Mouse (Mus musculus): ENCODE results near the gene Wfdc18. TPM values are rescaled to one million over a fixed set of nuclear protein-coding genes. Genes with fewer than 3 reads are reported as not detected.

The Wfdc18 gene
- total and polyA plus RNA-seq, 3 experiments: not detected

GRCm38 (mm10) chr11:83709683-83710082 lies 868 bp downstream of the Wfdc18 start:
- DNase-seq (ENCODE audit: low read depth, low spot score): no peak
- H3K9ac ChIP-seq (ENCODE audit: control insufficient read depth, low read depth, low read length, poor library complexity, severe bottlenecking): no peak overlapping the region
- peaks cover 11 to 51% of the 10 kb centered on the region in 2 experiments for H3K27me3 ChIP-seq (ENCODE audit: control insufficient read depth in 1 of 2, insufficient read depth in 2 of 2, low read length in 2 of 2)
- H3K36me3 ChIP-seq (ENCODE audit: control insufficient read depth in 1 of 2, insufficient read depth in 2 of 2, low read length in 2 of 2): no peaks in the 10 kb centered on the region
- no peaks in the 10 kb centered on the region for H3K79me2 ChIP-seq (ENCODE audit: control insufficient read depth, insufficient read depth, low read length, poor library complexity)
- no peak overlapping the region for H3K4me3 ChIP-seq (ENCODE audit: control insufficient read depth in 1 of 2, insufficient read depth in 1 of 2, low read depth in 2 of 2, low read length in 2 of 2)
- no peaks in the 10 kb centered on the region for H3K9me3 ChIP-seq (replicated peaks; ENCODE audit: insufficient read depth, low read length)
- no peak overlapping the region for H3K27ac ChIP-seq (ENCODE audit: control insufficient read depth, low read depth, low read length)
- H3K4me1 ChIP-seq (ENCODE audit: control insufficient read depth in 1 of 2, insufficient read depth in 2 of 2, low read length in 2 of 2): no peaks in the 10 kb centered on the region
- no peak for TF ChIP-seq MEF2A (IDR thresholded peaks at IDR 0.05; ENCODE audit: extremely low read depth, insufficient replicate concordance, low read depth, low read length, poor library complexity, severe bottlenecking)
- TF ChIP-seq ZC3H11A (IDR thresholded peaks at IDR 0.05; ENCODE audit: low read depth, low read length): no peak
- no peak for TF ChIP-seq BHLHE40 (IDR thresholded peaks at IDR 0.05; ENCODE audit: borderline replicate concordance, low read depth, low read length)
- no peak for TF ChIP-seq ZMIZ1 (IDR thresholded peaks at IDR 0.05; ENCODE audit: low read depth, low read length)
- no peak for TF ChIP-seq MAX (IDR thresholded peaks at IDR 0.05; ENCODE audit: low read length)
- TF ChIP-seq SIN3A (IDR thresholded peaks at IDR 0.05; ENCODE audit: low read length): no peak
- TF ChIP-seq HCFC1 (IDR thresholded peaks at IDR 0.05; ENCODE audit: low read depth, low read length): no peak
- TF ChIP-seq ELF1 (IDR thresholded peaks at IDR 0.05; ENCODE audit: low read depth, low read length): no peak
- TF ChIP-seq MXI1 (IDR thresholded peaks at IDR 0.05; ENCODE audit: low read depth, low read length): no peak
- no peak for TF ChIP-seq CHD1 (IDR thresholded peaks at IDR 0.05; ENCODE audit: low read depth, low read length)
- TF ChIP-seq USF1 (IDR thresholded peaks at IDR 0.05; ENCODE audit: low read depth, low read length): no peak
- no peak for TF ChIP-seq NRF1 (IDR thresholded peaks at IDR 0.05; ENCODE audit: insufficient read depth, low read depth, low read length, poor library complexity, severe bottlenecking)
- TF ChIP-seq NELFE (IDR thresholded peaks at IDR 0.05; ENCODE audit: low read depth, low read length): no peak
- TF ChIP-seq MAFK (IDR thresholded peaks at IDR 0.05; ENCODE audit: borderline replicate concordance, low read depth, low read length): no peak

- Histone ChIP-seq H3K36me3 (ENCODE audit: control insufficient read depth in 1 of 2, insufficient read depth in 2 of 2, low read length in 2 of 2) (no peaks in the 10 kb centered on the region), H3K27me3 (ENCODE audit: control insufficient read depth in 1 of 2, insufficient read depth in 2 of 2, low read length in 2 of 2) (peaks cover 15 to 32% of the 10 kb centered on the region in 2 experiments), H3K9me3 (replicated peaks; ENCODE audit: insufficient read depth, low read length) (no peaks in the 10 kb centered on the region), H3K27ac (ENCODE audit: control insufficient read depth, low read depth, low read length) (no peak overlapping the region), H3K79me2 (ENCODE audit: control insufficient read depth, insufficient read depth, low read length, poor library complexity) (no peaks in the 10 kb centered on the region), H3K9ac (ENCODE audit: control insufficient read depth, low read depth, low read length, poor library complexity, severe bottlenecking) (no peak overlapping the region), H3K4me3 (ENCODE audit: control insufficient read depth in 1 of 2, insufficient read depth in 1 of 2, low read depth in 2 of 2, low read length in 2 of 2) (no peak overlapping the region), H3K4me1 (ENCODE audit: control insufficient read depth in 1 of 2, insufficient read depth in 2 of 2, low read length in 2 of 2) (no peaks in the 10 kb centered on the region)
- TF ChIP-seq TCF12 (IDR thresholded peaks at IDR 0.05; ENCODE audit: low read depth, low read length): no peak
- no peak for TF ChIP-seq TBP (IDR thresholded peaks at IDR 0.05; ENCODE audit: low read depth, low read length)
- TF ChIP-seq POLR2AphosphoS2 (IDR thresholded peaks at IDR 0.05; ENCODE audit: low read length): no peak
- TF ChIP-seq CHD1 (IDR thresholded peaks at IDR 0.05; ENCODE audit: low read depth, low read length): no peak
- TF ChIP-seq MAZ (IDR thresholded peaks at IDR 0.05; ENCODE audit: low read depth, low read length): no peak
- no peak for TF ChIP-seq RCOR1 (IDR thresholded peaks at IDR 0.05; ENCODE audit: low read depth, low read length)
- TF ChIP-seq USF2 (IDR thresholded peaks at IDR 0.05; ENCODE audit: borderline replicate concordance in 1 of 2, insufficient read depth in 1 of 2, low read depth in 1 of 2, low read length in 2 of 2): no peak
- no peak for TF ChIP-seq KAT2A (conservative IDR thresholded peaks at IDR 0.05; ENCODE audit: low read depth, low read length)
- no peak for TF ChIP-seq MYB (IDR thresholded peaks at IDR 0.05; ENCODE audit: low read depth, low read length)
- no peak for TF ChIP-seq SMC3 (IDR thresholded peaks at IDR 0.05; ENCODE audit: low read depth, low read length)
- TF ChIP-seq MYC (IDR thresholded peaks at IDR 0.05; ENCODE audit: low read depth, low read length): no peak
- no peak for TF ChIP-seq CHD2 (IDR thresholded peaks at IDR 0.05; ENCODE audit: low read length)
- TF ChIP-seq SIN3A (IDR thresholded peaks at IDR 0.05; ENCODE audit: low read length): no peak
- TF ChIP-seq MEF2A (IDR thresholded peaks at IDR 0.05; ENCODE audit: extremely low read depth, insufficient replicate concordance, low read depth, low read length, poor library complexity, severe bottlenecking): no peak
- TF ChIP-seq GATA1 (IDR thresholded peaks at IDR 0.05; ENCODE audit: low read depth, low read length): no peak
- TF ChIP-seq TAL1 (IDR thresholded peaks at IDR 0.05; ENCODE audit: low read length): no peak
- no peak for TF ChIP-seq ETS1 (IDR thresholded peaks at IDR 0.05; ENCODE audit: low read depth, low read length)
- no peak for DNase-seq (ENCODE audit: low read depth, low spot score)
Measured at GRCm38 (mm10) chr11:83712671-83713070, 3.9 kb downstream of the Wfdc18 start.

All from MEL (cell line).